Mouse (Mus musculus): ENCODE results near the gene Sesn1.
A peak's percentile ranks its signal among the peaks of the same experiment; 100 is the strongest.
"Not testable (repeated sequence)": the region's sequence is repeated elsewhere in the genome, so short reads cannot be mapped to it uniquely, and the experiment has no call there.

The Sesn1 gene

GRCm38 (mm10) chr10:41809771-41810563 is at the start of gene Sesn1, which contains the start of gene Cep57l1:
Gene Sesn1, plus strand, starts transcription at chr10:41809935.
Gene Cep57l1, minus strand, starts transcription at chr10:41809871.
- peak; percentile 98 for DNase-seq (ENCODE audit: low read depth, low spot score)

GRCm38 (mm10) chr10:41760866-41761265 is 48.9 kb upstream of the Sesn1 start:
- peak; percentile 57 for DNase-seq (ENCODE audit: low read depth, low spot score)

- peak; percentile 89 for DNase-seq (ENCODE audit: low read depth, low spot score)
Measured at GRCm38 (mm10) chr10:41763741-41764385, 45.9 kb upstream of the Sesn1 start.

DNA sequence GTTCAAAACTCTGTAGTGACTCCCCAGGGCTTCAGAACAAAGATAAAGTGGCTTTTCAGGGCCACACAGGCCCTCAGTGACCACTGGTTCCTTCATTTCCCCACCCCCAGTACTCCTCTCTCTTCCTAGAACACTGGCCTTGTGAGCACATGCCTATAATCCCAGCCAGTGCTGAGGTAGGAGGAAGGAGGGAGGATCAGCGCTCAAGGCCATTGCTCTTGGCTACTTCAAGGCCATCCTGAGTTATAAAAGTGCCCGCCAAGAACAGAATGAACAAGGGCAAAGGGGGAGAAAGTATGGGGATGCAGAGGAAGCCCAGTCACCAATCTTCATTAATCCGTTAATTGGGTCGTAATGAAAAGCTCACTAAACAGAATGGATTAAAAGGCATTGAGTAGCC is 44.1 kb upstream of the Sesn1 start:
- DNase-seq (ENCODE audit: low read depth, low spot score), result no peak

GRCm38 (mm10) chr10:41766280-41766679 is 43.5 kb upstream of the Sesn1 start:
- no peak for DNase-seq (ENCODE audit: low read depth, low spot score)

DNA sequence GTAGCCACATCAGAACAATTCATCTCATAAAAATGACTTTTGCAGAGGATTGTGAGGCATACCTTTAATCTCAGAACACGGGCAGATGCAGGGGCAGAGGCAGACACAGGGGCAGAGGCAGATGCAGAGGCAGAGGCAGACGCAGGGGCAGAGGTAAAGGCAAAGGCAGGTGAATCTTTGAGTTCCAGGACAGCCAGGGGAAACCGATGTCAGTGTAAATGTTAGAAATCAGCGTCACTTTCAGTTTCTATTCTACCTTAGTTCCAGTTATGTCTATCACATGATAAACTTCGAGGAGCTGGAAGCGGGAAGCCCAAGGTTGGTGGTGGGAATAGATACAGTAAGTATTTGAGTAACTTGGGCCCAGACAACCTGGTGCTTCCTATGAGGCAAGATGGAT is 42.5 kb upstream of the Sesn1 start:
- DNase-seq (ENCODE audit: low read depth, low spot score), result no peak

GRCm38 (mm10) chr10:41792375-41792774 is 17.4 kb upstream of the Sesn1 start:
- peak; percentile 96 for DNase-seq (ENCODE audit: low read depth, low spot score)

DNA sequence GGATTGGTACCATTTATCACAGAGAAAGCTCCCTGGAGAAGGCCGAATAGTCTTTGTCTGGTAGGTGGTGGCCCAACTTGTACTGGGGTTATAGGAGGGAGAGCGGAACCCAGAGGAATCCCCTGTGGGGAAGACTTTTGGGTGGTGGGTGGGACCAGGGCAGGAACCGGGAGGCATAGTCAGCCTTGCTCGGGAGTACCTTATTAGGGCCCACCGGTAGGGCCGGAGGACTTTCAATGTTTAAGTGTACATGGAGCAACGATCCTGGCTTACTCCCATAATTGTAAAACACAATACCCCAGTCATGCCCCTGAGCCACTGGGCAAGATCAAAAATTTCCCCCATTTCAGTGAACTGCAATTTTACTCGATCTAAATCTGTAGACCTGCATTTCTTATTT is 12.5 kb upstream of the Sesn1 start:
- no peak for DNase-seq (ENCODE audit: low read depth, low spot score)

DNA sequence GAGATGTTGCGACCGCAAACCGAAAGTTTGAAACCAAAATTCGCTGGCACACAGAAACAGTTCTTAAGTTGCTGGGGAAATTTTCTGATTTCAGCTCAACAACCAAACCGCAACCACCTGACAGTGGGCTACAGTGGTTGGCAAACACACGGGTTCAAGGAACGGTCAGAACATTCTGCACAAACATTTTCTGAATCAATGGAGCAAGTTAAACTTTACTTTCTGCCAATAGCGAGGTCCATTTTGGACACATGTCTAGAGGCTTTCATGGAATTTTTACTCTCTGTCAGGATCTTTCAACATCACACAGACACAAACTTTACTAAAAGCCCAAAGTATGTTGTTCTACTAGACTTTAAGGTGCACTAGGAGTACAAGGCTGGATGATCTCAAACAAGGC is 6.3 kb upstream of the Sesn1 start:
- no peak for DNase-seq (ENCODE audit: low read depth, low spot score)

DNA sequence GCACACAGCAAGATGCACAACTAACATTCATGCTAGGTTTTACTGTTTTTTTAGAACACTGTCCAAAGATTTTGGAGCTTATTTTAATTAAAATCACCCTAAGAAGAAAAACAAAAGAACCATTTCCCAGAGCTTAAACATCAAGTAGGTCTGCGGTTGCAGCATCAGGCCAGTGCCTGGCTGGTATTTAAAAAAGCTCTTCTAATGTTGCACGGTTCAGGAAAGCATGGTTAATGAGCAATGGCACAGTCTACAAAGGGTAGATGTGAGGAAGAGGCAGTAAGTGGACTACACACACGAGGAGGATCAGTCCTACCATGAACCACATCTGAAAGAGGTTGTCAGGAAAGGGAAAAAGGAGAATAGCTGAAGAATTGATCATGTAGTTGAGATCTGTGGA is 5.0 kb upstream of the Sesn1 start:
- no peak for DNase-seq (ENCODE audit: low read depth, low spot score)

GRCm38 (mm10) chr10:41805729-41806355 is 3.9 kb upstream of the Sesn1 start:
- peak; percentile 86 for DNase-seq (ENCODE audit: low read depth, low spot score)

DNA sequence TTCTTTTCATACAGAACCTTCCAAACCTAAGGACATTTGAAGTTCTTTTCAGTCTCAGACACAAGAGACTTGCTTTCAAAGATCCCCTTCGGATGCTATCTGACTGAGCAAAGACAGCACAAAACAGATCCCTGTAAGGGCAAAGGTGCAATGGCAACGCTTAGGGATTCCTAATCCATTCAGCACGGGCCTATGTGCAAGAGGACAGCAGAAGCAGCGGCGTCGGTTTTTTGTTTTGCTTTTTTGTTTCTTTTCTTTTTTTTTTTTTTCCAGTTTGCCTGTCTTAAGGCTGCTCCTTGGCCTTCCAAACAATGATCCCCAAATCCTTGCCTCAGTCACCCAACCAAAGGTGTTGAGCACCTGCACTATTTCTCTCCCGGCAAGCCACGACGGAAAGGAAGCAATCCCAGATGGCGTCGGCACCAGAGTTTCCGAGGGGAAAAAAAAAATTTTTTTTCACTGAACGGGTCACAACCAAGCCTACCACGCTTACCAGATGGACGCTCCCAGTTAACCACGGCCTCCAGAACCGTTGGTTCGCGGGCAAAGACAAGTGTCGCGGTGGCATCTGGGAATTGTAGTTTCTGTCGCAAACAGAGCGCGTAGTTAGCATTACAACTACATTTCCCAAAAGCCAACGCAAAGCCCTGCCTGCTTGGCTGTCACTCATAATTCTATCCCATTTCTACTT is 510 bp upstream of the Sesn1 start:
- peak; percentile 95 for DNase-seq (ENCODE audit: low read depth, low spot score)

DNA sequence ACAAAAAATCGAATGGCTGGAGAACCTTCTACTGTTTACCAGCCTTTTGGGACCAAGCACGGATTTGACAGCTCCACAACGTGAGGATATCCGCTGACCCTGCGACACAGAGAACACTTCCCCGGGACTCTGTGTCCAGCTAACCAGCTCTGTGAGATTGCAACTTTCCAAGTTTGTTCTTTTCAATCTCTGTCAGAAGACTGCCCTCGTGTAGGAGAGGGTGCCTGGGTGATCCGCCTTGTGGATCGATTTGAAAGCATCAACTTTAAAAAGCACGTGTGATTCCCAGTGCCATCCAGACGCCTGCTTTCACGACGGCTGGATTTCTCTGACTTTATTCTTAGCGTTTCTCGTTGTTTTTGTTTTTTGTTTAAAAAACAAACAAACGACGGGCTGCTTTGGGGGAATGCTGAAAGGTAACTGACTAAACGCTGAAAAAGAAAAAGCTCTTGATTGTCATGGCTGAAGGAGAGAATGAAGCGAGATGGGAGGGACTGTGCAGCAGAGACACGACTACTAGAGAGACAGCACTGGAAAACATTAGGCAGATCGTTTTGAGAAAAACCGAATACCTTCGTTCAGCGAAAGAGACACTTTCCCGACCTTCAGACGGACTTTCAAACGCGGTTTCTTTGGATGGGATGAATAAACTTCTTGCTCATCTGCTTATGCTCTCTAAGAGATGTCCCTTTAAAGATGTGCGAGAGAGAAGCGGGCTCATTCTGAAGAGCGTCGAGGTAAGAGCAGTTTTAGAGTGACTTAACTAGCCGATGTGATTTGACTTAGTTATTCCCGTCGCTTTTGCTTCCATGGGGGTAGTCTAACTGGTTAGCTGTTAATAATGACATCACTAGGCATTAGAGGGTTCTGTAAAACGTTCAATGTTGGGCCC is 1.1 kb downstream of the Sesn1 start:
- no peak for DNase-seq (ENCODE audit: low read depth, low spot score)

- DNase-seq (ENCODE audit: low read depth, low spot score), result no peak
Measured at GRCm38 (mm10) chr10:41812566-41812965, 2.8 kb downstream of the Sesn1 start.

DNA sequence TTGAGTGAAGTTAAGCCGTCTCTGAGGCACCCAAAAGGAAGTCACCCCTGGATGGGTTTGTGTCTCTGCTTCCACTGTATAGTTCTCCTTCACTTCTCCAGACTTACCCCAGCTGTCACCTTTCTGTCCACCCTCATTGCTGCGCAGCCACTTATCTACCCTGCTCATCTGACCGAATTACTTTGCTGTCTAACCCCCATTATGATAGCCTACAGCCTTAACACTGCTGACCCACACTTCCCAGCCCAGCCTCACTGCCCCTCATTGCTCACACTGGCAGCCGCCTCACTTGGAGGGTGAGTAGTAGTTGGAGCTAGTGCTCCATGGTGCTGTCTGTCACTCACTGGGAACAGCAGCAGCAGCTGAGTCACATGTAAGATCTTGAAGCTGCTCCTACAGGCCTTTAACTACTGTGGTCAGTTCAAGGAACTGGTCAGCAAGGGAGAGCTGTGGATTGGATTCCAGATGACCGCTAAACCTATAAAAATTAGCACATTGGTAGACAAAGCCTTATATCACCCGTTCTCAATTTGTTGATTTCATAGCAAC is 4.6 kb downstream of the Sesn1 start:
- DNase-seq (ENCODE audit: low read depth, low spot score), result no peak

DNA sequence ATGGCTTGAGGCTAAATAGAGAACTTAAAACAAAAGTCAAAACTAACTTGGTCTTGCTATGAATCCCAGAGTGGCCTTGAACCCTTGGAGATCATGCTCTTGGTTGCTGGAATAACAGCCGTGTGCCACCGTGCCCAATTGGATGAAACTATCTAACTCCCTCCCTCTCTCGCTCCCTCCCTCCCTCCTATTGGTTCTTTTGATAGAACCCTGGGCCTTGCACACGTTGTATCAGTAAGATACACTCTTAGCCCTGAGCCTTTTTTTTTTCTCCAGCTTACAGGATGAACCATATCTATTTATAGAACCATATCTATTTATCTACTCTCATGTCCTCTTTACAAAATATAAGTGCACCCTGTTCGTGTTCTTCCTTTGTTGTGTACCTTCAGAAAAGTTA is 6.8 kb downstream of the Sesn1 start:
- peak; percentile 51 for DNase-seq (ENCODE audit: low read depth, low spot score)

GRCm38 (mm10) chr10:41818036-41818732 is 8.4 kb downstream of the Sesn1 start:
- DNase-seq (ENCODE audit: low read depth, low spot score), result no peak

DNA sequence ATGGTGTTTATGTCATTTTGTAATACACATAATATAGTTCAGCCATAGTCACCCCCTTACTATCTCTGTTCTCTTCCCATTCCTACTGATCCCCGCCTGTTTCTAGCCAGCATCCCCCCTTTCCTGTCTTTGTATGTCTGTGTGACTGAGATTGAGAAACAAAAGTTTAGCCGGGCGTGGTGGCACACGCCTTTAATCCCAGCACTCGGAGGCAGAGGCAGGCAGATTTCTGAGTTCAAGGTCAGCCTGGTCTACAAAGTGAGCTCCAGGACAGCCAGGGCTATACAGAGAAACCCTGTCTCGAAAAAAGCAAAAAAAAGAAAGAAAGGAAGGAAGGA is 9.0 kb downstream of the Sesn1 start:
- DNase-seq (ENCODE audit: low read depth, low spot score), result not testable (repeated sequence)

DNA sequence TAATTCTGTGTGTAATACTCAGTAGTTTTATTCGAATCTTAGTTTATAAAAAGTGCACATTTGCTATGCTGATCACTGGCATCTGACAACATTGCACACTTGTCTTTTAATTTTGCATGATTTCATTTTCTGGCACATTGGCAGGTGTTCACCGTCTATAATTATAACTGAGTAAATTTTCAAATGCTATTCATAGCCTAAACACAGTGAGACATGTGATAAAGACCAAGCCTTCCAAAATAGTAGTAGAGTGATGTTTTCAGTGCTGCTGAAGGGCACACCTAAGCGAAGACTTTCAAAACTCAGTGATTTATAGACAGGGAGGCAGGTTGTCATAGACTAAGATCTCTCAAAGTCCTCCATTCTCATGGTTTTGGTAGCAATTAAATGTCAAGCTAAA is 9.6 kb downstream of the Sesn1 start:
- no peak for DNase-seq (ENCODE audit: low read depth, low spot score)

GRCm38 (mm10) chr10:41820401-41820800 is 10.7 kb downstream of the Sesn1 start:
- no peak for DNase-seq (ENCODE audit: low read depth, low spot score)

Data from ZHBTc4 (cell line).